Mouse (Mus musculus) myocyte (in vitro differentiated cells): ENCODE data around the gene Trappc3. TPM values are rescaled to one million over a fixed set of nuclear protein-coding genes. Genes with fewer than 3 reads are reported as not detected.

Experiments
- H3K27me3 ChIP-seq: one replicate; pipeline ENCODE4 v1.6.1; 2011; ENCODE audit not compliant: control insufficient read depth, insufficient read depth, insufficient read length
- H3K36me3 ChIP-seq: one replicate; pipeline ENCODE4 v1.6.1; 2011; ENCODE audit not compliant: control insufficient read depth, insufficient read depth
- H3K4me2 ChIP-seq: one replicate; pipeline ENCODE4 v1.6.1; 2011; ENCODE audit warnings: low read depth, control low read depth
- H3K4me3 ChIP-seq: one replicate; pipeline ENCODE4 v1.5.1; 2011; ENCODE audit warnings: mild to moderate bottlenecking, control low read depth, moderate library complexity
- H3K79me2 ChIP-seq: one replicate; pipeline ENCODE4 v1.6.1; 2011; ENCODE audit not compliant: control insufficient read depth, insufficient read depth
- H3ac ChIP-seq: one replicate; pipeline ENCODE4 v1.6.1; 2011; ENCODE audit not compliant: control insufficient read depth, insufficient read length
- CEBPB ChIP-seq: IDR thresholded peaks from 2 replicates; pipeline ENCODE4 v1.6.1; 2011; ENCODE audit warnings: mild to moderate bottlenecking, moderate library complexity; ENCODE audit not compliant: poor library complexity, insufficient read depth, severe bottlenecking
- E2F4 ChIP-seq: IDR thresholded peaks from one replicate; pipeline ENCODE4 v1.6.1; 2011; ENCODE audit warnings: mild to moderate bottlenecking, control low read depth, moderate library complexity; ENCODE audit not compliant: insufficient read depth
- MAX ChIP-seq: IDR thresholded peaks from one replicate; pipeline ENCODE4 v1.6.1; 2011; ENCODE audit warnings: low read depth, mild to moderate bottlenecking, control low read depth
- MYOD1 ChIP-seq, 3 experiments: IDR thresholded peaks; one replicate each; pipeline ENCODE4 v1.6.1; 2011; ENCODE audit warnings: control low read depth in 2 of 3, low read depth in 2 of 3, mild to moderate bottlenecking in 2 of 3, moderate library complexity in 1 of 3; ENCODE audit not compliant: insufficient read length in 2 of 3, control insufficient read depth in 1 of 3
- MYOG ChIP-seq, 3 experiments: IDR thresholded peaks; one replicate each; pipeline ENCODE4 v1.6.1; 2011; ENCODE audit warnings: control low read depth in 2 of 3, low read depth in 2 of 3, mild to moderate bottlenecking in 2 of 3; ENCODE audit not compliant: insufficient read length in 2 of 3, control insufficient read depth in 1 of 3, insufficient read depth in 1 of 3
- POLR2A ChIP-seq: IDR thresholded peaks from one replicate; pipeline ENCODE4 v1.6.1; 2011; ENCODE audit warnings: low read depth, mild to moderate bottlenecking, control low read depth, moderate library complexity; ENCODE audit not compliant: insufficient read length
- POLR2AphosphoS2 ChIP-seq: IDR thresholded peaks from one replicate; pipeline ENCODE4 v1.6.1; 2011; ENCODE audit warnings: low read depth, control low read depth; ENCODE audit not compliant: insufficient read length
- REST ChIP-seq: IDR thresholded peaks from one replicate; pipeline ENCODE4 v1.6.1; 2011; ENCODE audit warnings: mild to moderate bottlenecking, control low read depth, moderate library complexity; ENCODE audit not compliant: insufficient read depth, insufficient read length
- SRF ChIP-seq: IDR thresholded peaks from one replicate; pipeline ENCODE4 v1.6.1; 2011; ENCODE audit warnings: low read depth; ENCODE audit not compliant: control insufficient read depth, insufficient read length
- TCF12 ChIP-seq: IDR thresholded peaks from one replicate; pipeline ENCODE4 v1.6.1; 2011; ENCODE audit warnings: mild to moderate bottlenecking, control low read depth; ENCODE audit not compliant: poor library complexity, insufficient read depth, severe bottlenecking
- TCF3 ChIP-seq: IDR thresholded peaks from one replicate; pipeline ENCODE4 v1.6.1; 2011; ENCODE audit warnings: low read depth, control low read depth; ENCODE audit not compliant: insufficient read length
- USF1 ChIP-seq: IDR thresholded peaks from one replicate; pipeline ENCODE4 v1.6.1; 2011; ENCODE audit warnings: low read depth, mild to moderate bottlenecking, control low read depth, moderate library complexity
- polyA plus RNA-seq: library from polyadenylated mRNA; unstranded; fragments of >200 nt; fragmentation: generic; extraction: Trizol; gene quantifications from one replicate; pipeline ENCODE4 v1.2.1, GENCODE M21; 2012; ENCODE audit warnings: missing spikeins

Trappc3 gene
- polyA plus RNA-seq, 1 experiment = 84.1 TPM

DNA sequence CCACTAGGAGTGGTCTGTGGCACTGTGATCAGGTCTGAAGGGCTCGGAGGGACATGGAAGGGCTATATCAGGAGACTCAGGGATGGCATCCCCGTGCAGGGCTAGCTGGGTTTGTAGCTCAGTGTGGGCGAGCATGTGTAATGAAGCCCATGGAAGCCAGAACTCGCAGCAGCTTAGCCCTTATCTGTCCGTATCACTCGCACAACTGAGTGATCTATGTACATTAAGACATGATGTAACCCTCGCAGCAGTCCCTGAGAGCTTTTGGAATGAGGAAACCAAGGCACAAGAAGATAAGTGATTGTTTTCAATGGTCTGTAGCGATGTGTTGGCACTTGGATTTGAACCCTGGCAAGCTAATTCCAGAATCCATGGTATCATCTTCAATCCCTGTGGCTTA lies 21.5 kb downstream of the Trappc3 start:
- Histone ChIP-seq H3K79me2 (no peaks in the 10 kb centered on the region), H3K36me3 (no peaks in the 10 kb centered on the region), H3K4me3 (no peak overlapping the region), H3ac (no peak overlapping the region), H3K27me3 (peaks cover 25% of the 10 kb centered on the region), H3K4me2 (no peak overlapping the region)
- TF ChIP-seq POLR2A = no peak
- TF ChIP-seq TCF3 = no peak
- no peak for TF ChIP-seq TCF12
- no peak for TF ChIP-seq USF1
- no peak for TF ChIP-seq SRF
- TF ChIP-seq CEBPB = no peak
- no peak for TF ChIP-seq MAX
- no peak for TF ChIP-seq MYOD1 (IDR thresholded peaks at IDR 0.05; ENCODE audit: control insufficient read depth in 1 of 3, insufficient read length in 2 of 3, low read depth in 2 of 3)
- TF ChIP-seq REST = no peak
- no peak for TF ChIP-seq POLR2AphosphoS2
- TF ChIP-seq MYOG (IDR thresholded peaks at IDR 0.05; ENCODE audit: control insufficient read depth in 1 of 3, insufficient read depth in 1 of 3, insufficient read length in 2 of 3, low read depth in 2 of 3) = no peak
- TF ChIP-seq E2F4 = no peak

DNA sequence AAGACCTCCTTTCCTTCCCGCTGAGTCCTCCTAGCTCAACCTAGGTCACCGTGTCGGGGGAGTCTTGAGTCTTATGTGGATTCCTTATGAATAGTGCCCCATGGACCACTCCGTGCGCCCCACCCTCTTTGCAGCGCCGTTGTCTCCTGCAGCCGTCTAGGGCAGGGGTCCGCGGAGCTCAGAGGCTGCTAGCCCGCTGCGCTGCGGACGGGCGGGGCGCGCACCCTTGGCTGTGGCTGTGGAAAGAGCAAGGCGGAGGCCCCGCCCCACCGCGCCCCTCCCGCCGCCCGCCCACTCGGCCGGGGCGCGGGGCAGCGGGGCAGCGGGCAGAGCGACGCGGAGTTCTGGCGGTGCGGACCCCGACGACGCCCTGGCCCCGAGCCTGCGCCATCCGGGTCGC lies 24.4 kb downstream of the Trappc3 start, which contains the start of gene Col8a2:
Gene Col8a2 (plus strand): TSS at position 302 of the 400 bp plus-strand sequence.
- Histone ChIP-seq H3K4me2 (peak within 1 kb of the TSS; percentile 24), H3ac (no peak within 1 kb of the TSS), H3K36me3 (no peaks in the 10 kb centered on the region), H3K79me2 (no peaks in the 10 kb centered on the region), H3K4me3 (no peak within 1 kb of the TSS), H3K27me3 (peaks cover 25% of the 10 kb centered on the region)
- no peak for TF ChIP-seq TCF3
- no peak for TF ChIP-seq MYOD1 (IDR thresholded peaks at IDR 0.05; ENCODE audit: control insufficient read depth in 1 of 3, insufficient read length in 2 of 3, low read depth in 2 of 3)
- no peak for TF ChIP-seq POLR2AphosphoS2
- no peak for TF ChIP-seq TCF12

DNA sequence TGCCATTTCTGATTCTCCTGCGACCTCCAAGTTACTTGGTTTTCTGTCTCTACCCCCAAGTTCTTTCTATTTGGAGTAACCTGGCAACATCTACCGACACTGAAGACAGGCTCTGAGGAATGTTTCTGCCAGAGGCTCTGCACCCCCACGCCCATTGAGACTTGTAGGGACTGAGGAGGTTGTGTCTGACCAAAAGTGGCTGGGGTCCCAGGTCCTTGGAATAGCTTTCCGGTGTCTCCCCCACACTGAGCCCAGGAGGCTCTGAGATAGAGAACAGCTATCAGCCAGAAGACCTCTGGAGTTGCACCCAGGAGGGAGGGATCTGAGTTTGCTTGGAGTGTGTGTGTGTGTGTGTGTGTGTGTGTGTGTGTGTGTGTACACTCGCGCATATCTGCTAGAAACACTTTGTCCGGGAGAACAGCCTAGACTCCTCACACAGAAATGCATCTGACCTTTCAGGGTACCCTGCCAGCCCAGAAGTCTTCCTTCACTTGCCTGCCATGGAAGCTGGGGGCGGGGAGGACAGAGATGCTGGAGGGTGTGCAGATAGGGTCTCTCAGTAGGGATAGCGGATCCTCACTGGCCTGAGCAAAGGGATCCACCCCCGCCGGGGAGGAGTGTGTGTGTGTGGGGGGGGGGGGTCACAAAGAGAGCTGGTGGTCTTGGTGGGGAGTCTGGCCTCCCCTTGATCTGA lies 25.3 kb downstream of the Trappc3 start:
- no peak for TF ChIP-seq E2F4
- TF ChIP-seq REST = no peak
- no peak for TF ChIP-seq TCF12
- TF ChIP-seq USF1 = no peak
- TF ChIP-seq TCF3 = no peak
- no peak for TF ChIP-seq SRF
- no peak for TF ChIP-seq MYOD1 (IDR thresholded peaks at IDR 0.05; ENCODE audit: control insufficient read depth in 1 of 3, insufficient read length in 2 of 3, low read depth in 2 of 3)
- no peak for TF ChIP-seq MYOG (IDR thresholded peaks at IDR 0.05; ENCODE audit: control insufficient read depth in 1 of 3, insufficient read depth in 1 of 3, insufficient read length in 2 of 3, low read depth in 2 of 3)
- no peak for TF ChIP-seq CEBPB
- no peak for TF ChIP-seq POLR2AphosphoS2
- TF ChIP-seq MAX = no peak
- TF ChIP-seq POLR2A = no peak
- H3K4me2 ChIP-seq = no peak overlapping the region
- no peak overlapping the region for H3K4me3 ChIP-seq
- no peaks in the 10 kb centered on the region for H3K79me2 ChIP-seq
- H3ac ChIP-seq = no peak overlapping the region
- no peaks in the 10 kb centered on the region for H3K36me3 ChIP-seq
- peaks cover 25% of the 10 kb centered on the region for H3K27me3 ChIP-seq

DNA sequence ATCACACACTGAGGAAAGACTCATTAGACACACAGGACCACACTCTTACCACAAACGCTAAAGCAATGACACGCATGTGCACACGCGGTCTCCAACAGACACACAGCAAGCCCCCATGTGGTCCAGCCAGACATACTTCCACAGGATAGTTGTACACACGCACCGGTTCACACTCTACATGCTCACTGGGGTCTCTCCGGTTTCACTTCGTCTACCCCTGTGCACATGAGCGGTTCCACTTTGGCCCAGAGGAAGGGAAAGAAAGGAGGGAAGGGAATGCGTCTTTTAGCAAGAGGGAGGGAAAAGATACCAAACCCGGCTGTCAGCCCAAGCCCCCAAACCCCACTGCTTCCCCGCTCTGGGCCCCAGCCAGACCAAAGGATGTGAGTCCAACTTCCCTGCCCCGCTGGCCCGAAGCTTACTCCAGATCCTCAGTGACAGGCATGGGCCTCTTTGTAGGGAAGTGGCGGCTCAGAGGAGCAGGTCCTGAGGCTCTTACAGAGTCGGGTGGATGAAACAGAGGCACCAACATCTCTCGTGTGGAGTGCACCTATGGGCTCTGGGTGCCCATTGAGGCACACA lies 26.1 kb downstream of the Trappc3 start:
- TF ChIP-seq POLR2AphosphoS2 (no peak), CEBPB (no peak), REST (no peak), USF1 (no peak), E2F4 (no peak), TCF12 (no peak), MYOD1 (IDR thresholded peaks at IDR 0.05; ENCODE audit: control insufficient read depth in 1 of 3, insufficient read length in 2 of 3, low read depth in 2 of 3) (no peak), MYOG (IDR thresholded peaks at IDR 0.05; ENCODE audit: control insufficient read depth in 1 of 3, insufficient read depth in 1 of 3, insufficient read length in 2 of 3, low read depth in 2 of 3) (no peak), MAX (no peak), TCF3 (no peak), POLR2A (no peak), SRF (no peak)
- Histone ChIP-seq H3K36me3 (no peaks in the 10 kb centered on the region), H3ac (no peak overlapping the region), H3K4me3 (no peak overlapping the region), H3K4me2 (no peak overlapping the region), H3K79me2 (no peaks in the 10 kb centered on the region), H3K27me3 (peaks cover 25% of the 10 kb centered on the region)
